Mouse (Mus musculus) embryonic facial prominence, embryonic 15.5 days (tissue): ENCODE results near the gene Klhl26. TPM values are rescaled to one million over a fixed set of nuclear protein-coding genes. Genes with fewer than 3 reads are reported as not detected.

Experiments
- ATAC-seq: fragments of 200-750 bp; cut with Nextera tagmentation; 2 replicates; pipeline ENCODE4 v1.8.0; 2017; ENCODE audit warnings: low read depth, moderate TSS enrichment; ENCODE audit not compliant: insufficient number of reproducible peaks, low FRiP score, low TSS enrichment
- H3K27ac ChIP-seq: fragments of 300-500 bp; sonication (generic); replicated peaks from 2 replicates; pipeline ENCODE4 v1.5.1; 2015; ENCODE audit warnings: mild to moderate bottlenecking, inconsistent platforms
- H3K27me3 ChIP-seq: fragments of 300-500 bp; sonication (generic); 2 replicates; pipeline ENCODE4 v1.6.1; 2015; ENCODE audit warnings: inconsistent platforms
- H3K36me3 ChIP-seq: fragments of 300-500 bp; sonication (generic); 2 replicates; pipeline ENCODE4 v1.6.1; 2015; ENCODE audit warnings: mild to moderate bottlenecking, inconsistent platforms
- H3K4me1 ChIP-seq: fragments of 300-500 bp; sonication (generic); 2 replicates; pipeline ENCODE4 v1.6.1; 2015; ENCODE audit warnings: inconsistent platforms
- H3K4me2 ChIP-seq: fragments of 300-500 bp; sonication (generic); replicated peaks from 2 replicates; pipeline ENCODE4 v1.6.1; 2015; ENCODE audit warnings: mild to moderate bottlenecking, inconsistent platforms
- H3K4me3 ChIP-seq: fragments of 300-500 bp; sonication (generic); replicated peaks from 2 replicates; pipeline ENCODE4 v1.5.1; 2015; ENCODE audit warnings: mild to moderate bottlenecking, inconsistent platforms
- H3K9ac ChIP-seq: fragments of 300-500 bp; sonication (generic); 2 replicates; pipeline ENCODE4 v1.6.1; 2015; ENCODE audit warnings: inconsistent platforms
- H3K9me3 ChIP-seq: fragments of 300-500 bp; sonication (generic); replicated peaks from 2 replicates; pipeline ENCODE4 v1.6.1; 2016; ENCODE audit warnings: inconsistent platforms
- WGBS: fragments of 180-500 bp; shearing (Covaris S2); methylation state at CpG from one replicate; pipeline ENCODE4 v1.1.7; 2015; 5-methylcytosine and 5-hydroxymethylcytosine counted together
- polyA plus RNA-seq: library from polyadenylated mRNA; unstranded; fragments of >200 nt; fragmentation: Nextera tagmentation; extraction: Ambion mirVana; gene quantifications from 2 replicates; pipeline ENCODE4 v1.2.1, GENCODE M21; 2015

The Klhl26 gene
- polyA plus RNA-seq, 1 experiment from 2014 or later: 28.1 TPM

DNA sequence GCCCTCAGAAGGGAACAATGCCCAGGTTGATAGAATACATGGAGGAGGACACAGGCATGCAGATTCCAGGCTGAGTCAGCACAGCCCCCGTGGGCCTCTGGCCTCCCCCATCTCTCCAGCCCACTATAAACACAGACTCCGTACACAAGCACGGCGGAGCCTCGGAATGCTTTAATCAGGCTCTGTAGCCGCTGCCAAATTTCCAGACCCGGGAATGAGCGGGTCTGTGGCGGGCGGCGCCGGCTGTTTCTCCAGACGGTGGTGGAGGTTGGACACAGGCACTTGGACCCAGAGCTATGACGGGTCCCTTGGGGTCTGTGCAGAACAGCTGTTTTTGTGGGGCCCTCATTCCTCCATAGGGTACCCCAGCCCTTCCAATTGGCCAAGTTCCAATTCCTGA is 57.8 kb downstream of the Klhl26 start:
- Histone ChIP-seq H3K4me3 (no peak overlapping the region), H3K9ac (no peak overlapping the region), H3K4me2 (0 out of 2 replicates have a peak overlapping the region, but pooled peaks have one; percentile 2), H3K36me3 (no peaks in the 10 kb centered on the region), H3K27me3 (no peaks in the 10 kb centered on the region), H3K4me1 (peaks cover 63% of the 10 kb centered on the region), H3K27ac (peak overlapping the region; percentile 40), H3K9me3 (no peaks in the 10 kb centered on the region)
- WGBS: 15% methylated on average over 14 of the region's 14 CpGs
- ATAC-seq: peak; percentile 81

DNA sequence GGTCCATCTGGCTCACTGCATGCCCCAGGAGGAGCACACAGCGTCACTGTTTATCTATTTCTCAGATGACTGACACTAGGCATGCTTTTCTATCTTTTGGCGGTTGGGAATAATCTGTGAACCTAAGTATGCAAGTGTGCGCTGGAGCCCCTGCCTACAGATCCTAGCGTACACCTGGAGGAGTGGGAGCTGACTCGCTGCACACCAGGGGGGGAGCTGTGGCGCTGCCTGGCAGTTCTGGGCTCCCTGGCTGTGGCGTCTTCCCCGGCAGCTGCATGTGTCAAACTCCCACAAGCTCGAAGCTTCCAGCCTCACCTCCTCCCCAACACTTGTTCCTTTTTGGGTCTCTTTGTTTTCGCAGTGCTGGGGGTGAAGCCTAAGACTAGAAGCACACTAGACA is 58.9 kb downstream of the Klhl26 start:
- peak overlapping the region; percentile 29 for H3K27ac ChIP-seq
- no peak overlapping the region for H3K9ac ChIP-seq

GRCm38 (mm10) chr8:70416941-70417340 is 59.8 kb downstream of the Klhl26 start:
- H3K27me3 ChIP-seq: no peaks in the 10 kb centered on the region
- WGBS: 47% methylated on average over 6 of the region's 6 CpGs
- no peak for ATAC-seq
- peaks cover 6% of the 10 kb centered on the region; the same call in 1 of the 2 replicates for H3K36me3 ChIP-seq
- H3K9me3 ChIP-seq: no peaks in the 10 kb centered on the region
- no peak overlapping the region for H3K4me2 ChIP-seq
- H3K4me3 ChIP-seq: no peak overlapping the region
- H3K27ac ChIP-seq: no peak overlapping the region
- H3K4me1 ChIP-seq: peaks cover 58% of the 10 kb centered on the region
- H3K9ac ChIP-seq: no peak overlapping the region

More for the DNA sequence above, 58.9 kb downstream of the Klhl26 start:
- Histone ChIP-seq H3K4me2 (no peak overlapping the region), H3K36me3 (peaks cover 5% of the 10 kb centered on the region; the same call in 1 of the 2 replicates), H3K27me3 (no peaks in the 10 kb centered on the region), H3K4me1 (peaks cover 63% of the 10 kb centered on the region), H3K9me3 (no peaks in the 10 kb centered on the region), H3K4me3 (no peak overlapping the region)
- ATAC-seq: no peak
- 31% methylated on average over 10 of the region's 10 CpGs for WGBS

DNA sequence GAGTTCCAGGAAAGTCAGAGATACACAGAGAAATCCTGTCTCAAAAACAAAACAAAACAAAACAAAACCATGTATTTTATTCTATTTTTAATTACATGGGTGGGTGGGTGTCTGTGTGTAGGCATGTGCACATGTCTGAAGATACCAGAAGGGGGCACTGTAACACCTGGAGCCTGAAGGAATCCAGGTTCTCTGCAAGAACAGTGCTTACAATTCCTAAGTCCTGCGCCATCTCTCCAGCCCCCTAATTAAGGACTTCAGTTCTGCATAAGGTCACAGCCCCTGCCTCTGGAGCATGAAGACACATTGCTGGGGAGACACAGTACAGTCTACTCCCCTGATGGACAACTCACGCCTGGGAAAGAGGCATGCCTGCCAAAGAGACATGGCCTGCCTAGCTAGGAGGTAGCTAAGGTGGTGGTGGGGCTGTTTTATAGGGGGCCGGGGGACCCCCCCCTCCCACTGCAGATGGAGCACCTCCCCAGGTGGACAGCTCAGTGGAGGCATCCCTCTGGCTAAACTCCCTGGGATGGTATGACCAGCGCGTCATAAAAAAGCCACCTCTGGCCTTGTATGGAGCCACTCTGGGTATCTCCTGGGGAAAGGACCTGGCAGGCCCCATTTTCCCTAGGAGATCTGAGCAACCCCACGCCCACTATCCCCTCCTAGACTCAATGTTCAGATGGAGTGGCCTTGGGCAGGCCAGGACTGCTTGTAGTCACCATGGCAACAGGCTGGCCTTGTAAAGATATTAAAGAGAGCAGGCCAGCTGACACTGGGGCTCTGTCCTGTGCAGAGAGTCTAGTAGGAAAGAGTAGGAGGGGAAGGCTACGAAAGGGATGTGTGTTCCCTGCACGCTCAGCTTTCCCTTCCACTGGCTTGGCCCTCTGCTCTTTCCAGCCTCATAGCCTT is 61.0 kb downstream of the Klhl26 start:
- no peak overlapping the region for H3K4me2 ChIP-seq
- no peaks in the 10 kb centered on the region for H3K9me3 ChIP-seq
- ATAC-seq: no peak
- WGBS: 71% methylated on average over 8 of the region's 8 CpGs
- H3K36me3 ChIP-seq: peaks cover 6% of the 10 kb centered on the region; the same call in 1 of the 2 replicates
- no peak overlapping the region for H3K27ac ChIP-seq
- no peak overlapping the region for H3K9ac ChIP-seq
- H3K4me3 ChIP-seq: no peak overlapping the region
- H3K4me1 ChIP-seq: peaks cover 52% of the 10 kb centered on the region
- H3K27me3 ChIP-seq: no peaks in the 10 kb centered on the region

DNA sequence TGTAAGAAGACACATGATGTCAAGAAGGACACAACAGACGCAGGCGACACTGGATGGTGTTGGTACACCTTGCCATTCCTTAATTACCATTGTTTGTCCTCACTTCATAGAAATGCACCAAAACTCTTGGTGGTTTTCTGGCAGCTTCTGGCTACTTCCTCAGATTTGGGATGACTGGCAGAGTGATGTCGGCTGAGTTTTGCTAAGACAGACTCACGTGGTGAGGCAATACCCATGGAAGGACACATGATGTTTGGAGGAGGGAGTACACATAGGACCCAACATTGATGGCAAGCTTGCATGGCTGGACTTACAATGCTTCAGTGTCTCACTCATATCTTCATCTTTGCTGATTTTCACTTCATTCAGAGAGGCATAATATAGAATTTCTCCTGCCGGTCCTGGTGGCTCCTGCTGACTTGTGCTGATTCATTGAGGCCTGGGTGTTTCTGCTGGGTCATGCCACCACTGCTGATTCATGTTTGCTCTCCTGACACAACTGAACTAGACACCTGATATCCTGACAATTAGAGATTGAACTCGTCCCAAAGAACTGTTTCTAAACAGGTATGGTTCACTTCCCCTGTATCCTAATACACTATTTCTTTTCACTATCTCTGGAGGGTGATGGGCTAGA is 62.3 kb downstream of the Klhl26 start:
- Histone ChIP-seq H3K36me3 (peaks cover 6% of the 10 kb centered on the region; the same call in 1 of the 2 replicates), H3K4me2 (no peak overlapping the region), H3K9me3 (no peaks in the 10 kb centered on the region), H3K27ac (no peak overlapping the region), H3K9ac (no peak overlapping the region), H3K4me3 (no peak overlapping the region), H3K27me3 (no peaks in the 10 kb centered on the region), H3K4me1 (peaks cover 42% of the 10 kb centered on the region)
- WGBS: 76% methylated on average over 6 of the region's 6 CpGs
- ATAC-seq: no peak

DNA sequence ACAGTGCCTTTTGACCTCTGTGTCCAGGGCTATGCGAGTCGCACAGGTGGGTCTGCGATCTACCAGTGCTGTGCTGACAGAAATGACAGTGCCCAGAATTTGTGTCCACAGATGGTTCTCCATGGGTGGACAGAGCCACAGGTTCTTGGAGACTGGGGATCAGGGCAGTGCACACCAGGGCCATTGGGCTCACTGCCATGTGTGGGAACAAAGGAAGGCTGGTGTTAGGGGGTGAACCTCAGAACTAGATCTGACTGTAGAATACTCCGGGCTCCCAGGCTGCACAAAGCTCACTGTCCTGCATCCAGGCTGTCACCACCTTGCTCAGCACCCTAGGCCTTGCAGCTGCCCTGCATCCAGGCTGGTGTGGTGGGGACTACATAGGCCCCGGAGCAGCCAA is 66.5 kb downstream of the Klhl26 start:
- Histone ChIP-seq H3K4me3 (no peak overlapping the region), H3K9me3 (no peaks in the 10 kb centered on the region), H3K27ac (0 out of 2 replicates have a peak overlapping the region, but pooled peaks have one; percentile 34), H3K4me1 (peaks cover 45% of the 10 kb centered on the region), H3K4me2 (no peak overlapping the region), H3K27me3 (no peaks in the 10 kb centered on the region), H3K36me3 (peaks cover 6% of the 10 kb centered on the region; the same call in 1 of the 2 replicates), H3K9ac (no peak overlapping the region)
- no peak for ATAC-seq
- WGBS: 97% methylated on average over 5 of the region's 5 CpGs

DNA sequence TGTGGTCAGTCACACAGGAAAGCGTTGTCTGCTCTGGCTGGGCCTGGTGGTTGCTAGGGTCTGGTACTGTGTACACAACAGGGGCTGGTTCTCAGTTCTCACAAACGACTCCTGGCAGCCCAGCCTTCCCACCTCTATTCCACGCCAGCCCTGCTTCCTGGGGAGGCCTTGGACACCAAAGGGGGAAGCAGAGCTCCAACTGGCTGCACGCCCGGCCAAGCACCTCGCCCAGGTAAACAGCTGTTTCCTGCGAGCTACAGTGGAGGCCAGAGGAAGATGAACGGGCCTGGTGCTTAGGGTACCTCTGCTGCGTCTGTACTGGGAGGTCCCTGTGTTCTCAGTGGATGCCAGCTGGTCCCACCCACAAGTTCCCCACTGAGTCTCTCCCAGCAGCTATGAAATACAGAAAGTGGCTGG is 67.3 kb downstream of the Klhl26 start:
- Histone ChIP-seq H3K4me3 (no peak overlapping the region), H3K27ac (peak overlapping the region; percentile 86), H3K9me3 (no peaks in the 10 kb centered on the region), H3K4me1 (peaks cover 48% of the 10 kb centered on the region), H3K27me3 (no peaks in the 10 kb centered on the region), H3K36me3 (peaks cover 9% of the 10 kb centered on the region), H3K4me2 (no peak overlapping the region), H3K9ac (no peak overlapping the region)
- 39% methylated on average over 9 of the region's 9 CpGs for WGBS
- ATAC-seq: no peak

GRCm38 (mm10) chr8:70409019-70409418 is 67.7 kb downstream of the Klhl26 start:
- H3K9ac ChIP-seq: no peak overlapping the region
- H3K36me3 ChIP-seq: peaks cover 13% of the 10 kb centered on the region
- no peaks in the 10 kb centered on the region for H3K9me3 ChIP-seq
- ATAC-seq: no peak
- H3K4me2 ChIP-seq: 0 out of 2 replicates have a peak overlapping the region, but pooled peaks have one; percentile 12
- H3K27me3 ChIP-seq: no peaks in the 10 kb centered on the region
- H3K4me1 ChIP-seq: peaks cover 48% of the 10 kb centered on the region
- no peak overlapping the region for H3K4me3 ChIP-seq
- 71% methylated on average over 10 of the region's 10 CpGs for WGBS
- H3K27ac ChIP-seq: peak overlapping the region; percentile 86

DNA sequence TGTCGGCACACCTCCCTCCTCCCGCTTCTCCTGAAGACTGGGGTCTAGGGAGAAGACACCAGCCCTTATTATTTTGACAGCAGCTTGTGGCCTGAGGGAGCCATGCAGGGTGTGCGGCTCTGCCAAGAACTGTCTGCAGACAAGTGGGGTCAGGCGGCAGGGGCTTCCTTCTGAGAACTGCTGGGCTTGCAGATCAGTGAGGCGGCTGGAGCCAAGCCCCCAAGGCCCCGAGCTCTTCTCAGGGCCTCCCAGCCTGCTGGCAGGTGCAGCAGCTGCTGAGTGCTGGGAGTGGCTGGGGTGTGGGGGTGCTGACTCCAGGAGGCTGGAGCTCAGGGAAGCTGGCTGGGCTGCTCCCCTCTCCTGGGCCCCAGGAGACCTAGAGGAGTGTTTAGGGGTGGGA is 68.5 kb downstream of the Klhl26 start:
- Histone ChIP-seq H3K9me3 (no peaks in the 10 kb centered on the region), H3K9ac (no peak overlapping the region)

GRCm38 (mm10) chr8:70406427-70407069 is 70.2 kb downstream of the Klhl26 start:
- H3K9ac ChIP-seq: no peak overlapping the region; the same call in 1 of the 2 replicates
- WGBS: 58% methylated on average over 11 of the region's 11 CpGs
- H3K9me3 ChIP-seq: no peaks in the 10 kb centered on the region
- ATAC-seq: peak; percentile 60; the same call in 1 of the 2 replicates
- no peak overlapping the region for H3K4me3 ChIP-seq
- H3K27me3 ChIP-seq: no peaks in the 10 kb centered on the region
- H3K27ac ChIP-seq: peak overlapping the region; percentile 58; the same call in 1 of the 2 replicates
- H3K36me3 ChIP-seq: peaks cover 14% of the 10 kb centered on the region
- H3K4me2 ChIP-seq: no peak overlapping the region
- peaks cover 48% of the 10 kb centered on the region for H3K4me1 ChIP-seq

More for the DNA sequence above, 68.5 kb downstream of the Klhl26 start:
- 0 out of 2 replicates have a peak overlapping the region, but pooled peaks have one; percentile 12 for H3K4me2 ChIP-seq
- H3K27me3 ChIP-seq: no peaks in the 10 kb centered on the region
- no peak overlapping the region for H3K4me3 ChIP-seq
- peaks cover 14% of the 10 kb centered on the region for H3K36me3 ChIP-seq
- H3K4me1 ChIP-seq: peaks cover 48% of the 10 kb centered on the region
- WGBS: 29% methylated on average over 6 of the region's 6 CpGs
- peak; percentile 70 for ATAC-seq
- peak overlapping the region; percentile 86 for H3K27ac ChIP-seq

DNA sequence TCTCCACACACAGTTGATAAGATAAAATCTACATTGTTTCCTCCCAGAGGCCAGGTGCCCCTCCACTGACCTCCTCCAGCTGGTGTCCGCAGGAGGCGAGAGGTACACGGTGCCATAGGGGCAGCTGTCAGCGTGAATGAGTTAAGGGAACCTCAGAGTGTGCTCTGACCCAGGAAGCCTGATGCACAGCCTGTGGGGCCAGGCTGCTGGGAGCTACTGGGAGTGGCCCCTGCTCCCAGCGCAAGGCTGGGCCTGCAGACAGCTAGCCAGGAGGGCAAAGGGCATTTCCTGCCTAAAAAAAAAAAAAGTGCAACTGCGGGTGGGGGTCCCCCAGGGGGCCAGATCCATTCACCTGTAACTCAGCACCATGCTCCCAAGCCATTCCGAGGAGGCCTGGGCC is 71.6 kb downstream of the Klhl26 start:
- Histone ChIP-seq H3K4me2 (no peak overlapping the region), H3K27ac (no peak overlapping the region), H3K4me1 (peaks cover 48% of the 10 kb centered on the region), H3K36me3 (peaks cover 17% of the 10 kb centered on the region), H3K9ac (no peak overlapping the region), H3K4me3 (no peak overlapping the region), H3K27me3 (no peaks in the 10 kb centered on the region), H3K9me3 (no peaks in the 10 kb centered on the region)
- WGBS: 38% methylated on average over 7 of the region's 7 CpGs
- ATAC-seq: no peak
